Mouse (Mus musculus): ENCODE data around the gene Pnmt. TPM values are rescaled to one million over a fixed set of nuclear protein-coding genes. Genes with fewer than 3 reads are reported as not detected.

Gene Pnmt
- polyA plus RNA-seq, 1 experiment from 2014 or later: 0.62 TPM

- ATAC-seq (ENCODE audit: low FRiP score, low TSS enrichment) (no peak), DNase-seq (peak; percentile 56)
- Histone ChIP-seq H3K9me3 (ENCODE audit: control insufficient read depth, low read length) (no peaks in the 10 kb centered on the region), H3K4me2 (ENCODE audit: low read length) (peak overlapping the region; percentile 94), H3K36me3 (ENCODE audit: control insufficient read depth, insufficient read depth, low read length) (no peaks in the 10 kb centered on the region), H3K4me3 (replicated peaks; ENCODE audit: low read depth, low read length) (peak overlapping the region; percentile 55), H3K4me1 (ENCODE audit: control insufficient read depth, insufficient read depth, low read length) (peaks cover 13% of the 10 kb centered on the region), H3K27ac (replicated peaks; ENCODE audit: low read depth, low read length) (peak overlapping the region; percentile 64), H3K27me3 (ENCODE audit: control insufficient read depth, insufficient read depth, low read length) (peaks cover 11% of the 10 kb centered on the region), H3K9ac (replicated peaks; ENCODE audit: low read length) (peak overlapping the region; percentile 57)
- WGBS: under 1% methylated on average over 40 of the region's 40 CpGs
These were observed 26.6 kb downstream of the Pnmt start for GRCm38 (mm10) chr11:98412797-98413301.

GRCm38 (mm10) chr11:98413731-98414130 lies 27.5 kb downstream of the Pnmt start:
- Histone ChIP-seq H3K27ac (replicated peaks; ENCODE audit: low read depth, low read length) (no peak overlapping the region), H3K9me3 (ENCODE audit: control insufficient read depth, low read length) (no peaks in the 10 kb centered on the region), H3K4me3 (replicated peaks; ENCODE audit: low read depth, low read length) (0 out of 2 replicates have a peak overlapping the region, but pooled peaks have one; percentile 55), H3K4me2 (ENCODE audit: low read length) (peak overlapping the region; percentile 94), H3K4me1 (ENCODE audit: control insufficient read depth, insufficient read depth, low read length) (peaks cover 13% of the 10 kb centered on the region), H3K36me3 (ENCODE audit: control insufficient read depth, insufficient read depth, low read length) (no peaks in the 10 kb centered on the region), H3K9ac (replicated peaks; ENCODE audit: low read length) (no peak overlapping the region), H3K27me3 (ENCODE audit: control insufficient read depth, insufficient read depth, low read length) (peaks cover 11% of the 10 kb centered on the region)
- DNase-seq (no peak), ATAC-seq (ENCODE audit: low FRiP score, low TSS enrichment) (no peak)
- 33% methylated on average over 7 of the region's 7 CpGs for WGBS

GRCm38 (mm10) chr11:98414162-98414561 lies 27.9 kb downstream of the Pnmt start:
- ATAC-seq (ENCODE audit: low FRiP score, low TSS enrichment): no peak
- Histone ChIP-seq H3K36me3 (ENCODE audit: control insufficient read depth, insufficient read depth, low read length) (no peaks in the 10 kb centered on the region), H3K4me3 (replicated peaks; ENCODE audit: low read depth, low read length) (0 out of 2 replicates have a peak overlapping the region, but pooled peaks have one; percentile 55), H3K27ac (replicated peaks; ENCODE audit: low read depth, low read length) (no peak overlapping the region), H3K9me3 (ENCODE audit: control insufficient read depth, low read length) (no peaks in the 10 kb centered on the region), H3K4me2 (ENCODE audit: low read length) (0 out of 2 replicates have a peak overlapping the region, but pooled peaks have one; percentile 94), H3K27me3 (ENCODE audit: control insufficient read depth, insufficient read depth, low read length) (peaks cover 11% of the 10 kb centered on the region), H3K9ac (replicated peaks; ENCODE audit: low read length) (no peak overlapping the region), H3K4me1 (ENCODE audit: control insufficient read depth, insufficient read depth, low read length) (peaks cover 13% of the 10 kb centered on the region)
- DNase-seq: no peak
- 41% methylated on average over 2 of the region's 2 CpGs for WGBS

- ATAC-seq (ENCODE audit: low FRiP score, low TSS enrichment): no peak
- no peak for DNase-seq
- 95% methylated on average over 1 of the region's 1 CpGs for WGBS
- Histone ChIP-seq H3K9ac (replicated peaks; ENCODE audit: low read length) (no peak overlapping the region), H3K4me3 (replicated peaks; ENCODE audit: low read depth, low read length) (no peak overlapping the region), H3K27ac (replicated peaks; ENCODE audit: low read depth, low read length) (no peak overlapping the region), H3K36me3 (ENCODE audit: control insufficient read depth, insufficient read depth, low read length) (no peaks in the 10 kb centered on the region), H3K9me3 (ENCODE audit: control insufficient read depth, low read length) (no peaks in the 10 kb centered on the region), H3K4me2 (ENCODE audit: low read length) (no peak overlapping the region), H3K27me3 (ENCODE audit: control insufficient read depth, insufficient read depth, low read length) (peaks cover 11% of the 10 kb centered on the region), H3K4me1 (ENCODE audit: control insufficient read depth, insufficient read depth, low read length) (peaks cover 13% of the 10 kb centered on the region; the same call in 1 of the 2 replicates)
These were observed 30.8 kb downstream of the Pnmt start for GRCm38 (mm10) chr11:98417074-98417473.

- no peaks in the 10 kb centered on the region for H3K36me3 ChIP-seq (ENCODE audit: control insufficient read depth, insufficient read depth, low read length)
- ATAC-seq (ENCODE audit: low FRiP score, low TSS enrichment): no peak
- H3K4me2 ChIP-seq (ENCODE audit: low read length): no peak overlapping the region
- no peak for DNase-seq
- no peaks in the 10 kb centered on the region for H3K9me3 ChIP-seq (ENCODE audit: control insufficient read depth, low read length)
- H3K27me3 ChIP-seq (ENCODE audit: control insufficient read depth, insufficient read depth, low read length): no peaks in the 10 kb centered on the region
- H3K4me1 ChIP-seq (ENCODE audit: control insufficient read depth, insufficient read depth, low read length): peaks cover 7% of the 10 kb centered on the region; the same call in 1 of the 2 replicates
- H3K27ac ChIP-seq (replicated peaks; ENCODE audit: low read depth, low read length): no peak overlapping the region
- H3K9ac ChIP-seq (replicated peaks; ENCODE audit: low read length): no peak overlapping the region
- no peak overlapping the region for H3K4me3 ChIP-seq (replicated peaks; ENCODE audit: low read depth, low read length)
- 74% methylated on average over 6 of the region's 6 CpGs for WGBS
These were observed 32.0 kb downstream of the Pnmt start for GRCm38 (mm10) chr11:98418273-98418672.

GRCm38 (mm10) chr11:98418939-98419547 lies 32.8 kb downstream of the Pnmt start:
- Histone ChIP-seq H3K4me3 (replicated peaks; ENCODE audit: low read depth, low read length) (no peak overlapping the region), H3K27me3 (ENCODE audit: control insufficient read depth, insufficient read depth, low read length) (no peaks in the 10 kb centered on the region), H3K4me2 (ENCODE audit: low read length) (no peak overlapping the region), H3K27ac (replicated peaks; ENCODE audit: low read depth, low read length) (no peak overlapping the region), H3K9ac (replicated peaks; ENCODE audit: low read length) (no peak overlapping the region), H3K9me3 (ENCODE audit: control insufficient read depth, low read length) (no peaks in the 10 kb centered on the region), H3K36me3 (ENCODE audit: control insufficient read depth, insufficient read depth, low read length) (no peaks in the 10 kb centered on the region), H3K4me1 (ENCODE audit: control insufficient read depth, insufficient read depth, low read length) (peaks cover 1% of the 10 kb centered on the region; the same call in 1 of the 2 replicates)
- 88% methylated on average over 10 of the region's 10 CpGs for WGBS
- no peak for DNase-seq
- no peak for ATAC-seq (ENCODE audit: low FRiP score, low TSS enrichment)

GRCm38 (mm10) chr11:98426592-98426991 lies 40.3 kb downstream of the Pnmt start:
- H3K9me3 ChIP-seq (ENCODE audit: control insufficient read depth, low read length): no peaks in the 10 kb centered on the region
- 93% methylated on average over 7 of the region's 7 CpGs for WGBS
- H3K4me1 ChIP-seq (ENCODE audit: control insufficient read depth, insufficient read depth, low read length): no peaks in the 10 kb centered on the region
- H3K27me3 ChIP-seq (ENCODE audit: control insufficient read depth, insufficient read depth, low read length): no peaks in the 10 kb centered on the region
- no peak overlapping the region for H3K4me3 ChIP-seq (replicated peaks; ENCODE audit: low read depth, low read length)
- no peak for ATAC-seq (ENCODE audit: low FRiP score, low TSS enrichment)
- no peak overlapping the region for H3K9ac ChIP-seq (replicated peaks; ENCODE audit: low read length)
- no peak for DNase-seq
- no peak overlapping the region for H3K27ac ChIP-seq (replicated peaks; ENCODE audit: low read depth, low read length)
- H3K36me3 ChIP-seq (ENCODE audit: control insufficient read depth, insufficient read depth, low read length): no peaks in the 10 kb centered on the region
- H3K4me2 ChIP-seq (ENCODE audit: low read length): no peak overlapping the region

GRCm38 (mm10) chr11:98428436-98428835 lies 42.2 kb downstream of the Pnmt start:
- Histone ChIP-seq H3K9ac (replicated peaks; ENCODE audit: low read length) (no peak overlapping the region), H3K4me3 (replicated peaks; ENCODE audit: low read depth, low read length) (no peak overlapping the region), H3K4me1 (ENCODE audit: control insufficient read depth, insufficient read depth, low read length) (no peaks in the 10 kb centered on the region), H3K36me3 (ENCODE audit: control insufficient read depth, insufficient read depth, low read length) (no peaks in the 10 kb centered on the region), H3K27ac (replicated peaks; ENCODE audit: low read depth, low read length) (no peak overlapping the region), H3K27me3 (ENCODE audit: control insufficient read depth, insufficient read depth, low read length) (no peaks in the 10 kb centered on the region), H3K9me3 (ENCODE audit: control insufficient read depth, low read length) (no peaks in the 10 kb centered on the region), H3K4me2 (ENCODE audit: low read length) (no peak overlapping the region)
- 85% methylated on average over 5 of the region's 5 CpGs for WGBS
- ATAC-seq (ENCODE audit: low FRiP score, low TSS enrichment): no peak
- no peak for DNase-seq

Measured in midbrain, embryonic 14.5 days (tissue).